Mouse (Mus musculus): Measurements from ENCODE around the gene Vangl1.
A peak's percentile ranks its signal among the peaks of the same experiment; 100 is the strongest.
"Not testable (repeated sequence)": the region's sequence is repeated elsewhere in the genome, so short reads cannot be mapped to it uniquely, and the experiment has no call there.

Gene Vangl1

DNA sequence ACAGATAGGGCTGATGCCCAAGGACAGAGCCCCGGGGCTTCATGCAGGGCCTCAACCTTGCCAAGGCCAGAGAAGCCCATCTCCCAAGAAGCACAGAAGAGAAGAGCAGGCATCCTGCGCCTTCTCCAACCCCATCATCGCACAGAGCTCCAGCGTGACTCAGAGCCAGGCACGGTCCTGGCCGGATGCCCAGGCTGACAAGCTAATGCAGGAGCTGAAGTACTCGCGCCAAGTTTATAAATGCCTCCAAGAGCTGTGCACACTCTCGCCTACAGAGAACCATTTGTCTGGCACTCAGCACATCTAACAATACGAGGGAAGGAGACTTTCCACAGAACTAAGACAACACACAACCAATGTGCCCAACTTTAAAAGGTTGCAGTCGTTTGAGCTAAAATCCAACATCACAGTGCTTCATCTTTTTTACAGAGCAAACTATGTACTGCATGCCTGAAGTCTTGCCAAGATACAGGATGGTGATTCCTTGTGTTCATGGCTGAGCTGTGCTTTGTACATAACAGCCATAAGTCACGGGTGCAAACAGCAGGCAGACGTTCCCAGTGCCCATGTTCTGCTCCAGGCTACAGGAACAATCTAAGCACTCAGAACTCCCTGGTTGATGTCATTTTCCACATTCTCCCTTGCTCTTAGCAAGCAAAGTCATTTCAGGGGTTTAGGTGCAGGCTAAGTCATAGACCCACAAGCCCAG lies 35.1 kb downstream of the Vangl1 start:
- peak; percentile 96 for DNase-seq (ENCODE audit: low spot score)

DNA sequence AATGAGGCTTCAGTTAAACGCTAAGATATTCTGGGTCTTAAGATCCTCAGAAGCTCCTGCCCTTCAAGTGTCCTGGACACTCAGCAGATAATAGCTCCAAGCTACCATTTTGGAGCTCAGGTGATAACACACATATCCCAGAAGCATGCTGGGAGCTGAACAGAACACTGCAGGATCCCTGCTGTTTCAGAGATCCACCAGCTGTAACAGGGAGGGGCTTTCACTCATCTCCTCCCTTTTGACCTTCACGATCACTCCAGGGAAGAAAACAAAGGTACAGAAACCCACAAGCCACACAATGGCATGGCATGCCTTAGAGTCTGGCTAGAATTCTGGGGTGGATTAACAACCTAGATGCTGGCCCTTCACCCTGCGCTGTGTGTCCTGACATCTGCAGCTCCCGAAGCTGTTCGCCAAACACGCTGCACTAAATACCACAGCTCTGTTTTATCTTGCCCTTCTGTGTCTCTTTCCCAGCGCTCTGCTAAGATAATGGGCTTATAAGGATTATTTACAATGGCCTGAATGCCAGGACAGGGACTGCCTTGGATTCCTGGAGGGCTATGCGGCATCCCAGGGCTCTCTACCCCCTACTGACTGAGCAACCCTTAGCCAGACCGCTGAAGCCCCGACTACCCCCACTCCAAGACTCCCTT lies 36.8 kb downstream of the Vangl1 start:
- DNase-seq (ENCODE audit: low spot score) = no peak

GRCm38 (mm10) chr3:102166794-102167193 lies 37.7 kb downstream of the Vangl1 start:
- DNase-seq (ENCODE audit: low spot score) = no peak

DNA sequence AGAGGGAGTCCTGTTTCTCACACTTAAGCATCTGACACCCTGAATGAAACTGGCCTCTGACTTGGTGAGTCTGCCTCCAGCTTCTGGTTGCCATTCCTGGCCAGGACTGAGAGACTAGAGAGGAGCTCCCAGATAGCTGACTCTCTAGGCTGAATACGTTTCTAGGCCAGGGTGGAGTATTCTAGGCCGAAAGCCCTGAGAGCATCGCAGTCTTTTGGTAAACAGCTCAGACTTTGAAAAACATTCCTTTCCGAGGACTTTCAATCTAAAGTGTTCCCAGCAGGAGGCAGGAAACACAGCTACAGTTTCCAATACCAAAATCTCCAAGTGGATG lies 38.2 kb downstream of the Vangl1 start:
- no peak for DNase-seq (ENCODE audit: low spot score)

- DNase-seq (ENCODE audit: low spot score) = no peak
Observed at GRCm38 (mm10) chr3:102165536-102166286, 38.8 kb downstream of the Vangl1 start.

GRCm38 (mm10) chr3:102164911-102165310 lies 39.6 kb downstream of the Vangl1 start:
- DNase-seq (ENCODE audit: low spot score) = no peak

- not testable (repeated sequence) for DNase-seq (ENCODE audit: low spot score)
Observed at GRCm38 (mm10) chr3:102163861-102164260, 40.6 kb downstream of the Vangl1 start.

GRCm38 (mm10) chr3:102159423-102160325 lies 44.8 kb downstream of the Vangl1 start:
- DNase-seq (ENCODE audit: low spot score) = peak; percentile 44

- DNase-seq (ENCODE audit: low spot score) = peak; percentile 41
Observed at GRCm38 (mm10) chr3:102158759-102159422, 45.6 kb downstream of the Vangl1 start.

- DNase-seq (ENCODE audit: low spot score) = no peak
Observed at GRCm38 (mm10) chr3:102157652-102158051, 46.8 kb downstream of the Vangl1 start.

- DNase-seq (ENCODE audit: low spot score) = no peak
Observed at GRCm38 (mm10) chr3:102156737-102157136, 47.8 kb downstream of the Vangl1 start.

- DNase-seq (ENCODE audit: low spot score) = no peak
Observed at GRCm38 (mm10) chr3:102154107-102154506, 50.4 kb downstream of the Vangl1 start.

DNA sequence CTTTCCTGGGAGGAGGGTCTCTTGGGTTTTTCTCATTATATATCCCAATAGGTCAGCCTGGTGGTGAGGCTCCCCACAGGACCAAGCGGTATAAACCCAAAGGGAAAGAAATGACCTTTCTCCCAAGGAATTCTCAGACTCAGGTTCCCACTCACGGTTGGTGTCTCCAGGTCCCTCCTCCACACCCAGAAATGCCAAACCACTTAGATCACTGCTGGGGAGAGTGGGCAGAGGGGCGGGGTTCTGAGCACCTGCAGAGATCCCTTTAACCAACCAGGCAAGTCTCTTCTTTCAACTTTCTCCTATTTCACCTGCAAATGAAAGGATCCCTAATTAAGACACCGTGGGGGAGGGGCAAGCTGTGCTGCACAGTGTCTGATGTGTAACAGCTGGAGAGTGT lies 51.6 kb downstream of the Vangl1 start:
- DNase-seq (ENCODE audit: low spot score) = peak; percentile 63

- DNase-seq (ENCODE audit: low spot score) = no peak
Observed at GRCm38 (mm10) chr3:102152471-102152870, 52.0 kb downstream of the Vangl1 start.

- no peak for DNase-seq (ENCODE audit: low spot score)
Observed at GRCm38 (mm10) chr3:102151850-102152249, 52.6 kb downstream of the Vangl1 start.

DNA sequence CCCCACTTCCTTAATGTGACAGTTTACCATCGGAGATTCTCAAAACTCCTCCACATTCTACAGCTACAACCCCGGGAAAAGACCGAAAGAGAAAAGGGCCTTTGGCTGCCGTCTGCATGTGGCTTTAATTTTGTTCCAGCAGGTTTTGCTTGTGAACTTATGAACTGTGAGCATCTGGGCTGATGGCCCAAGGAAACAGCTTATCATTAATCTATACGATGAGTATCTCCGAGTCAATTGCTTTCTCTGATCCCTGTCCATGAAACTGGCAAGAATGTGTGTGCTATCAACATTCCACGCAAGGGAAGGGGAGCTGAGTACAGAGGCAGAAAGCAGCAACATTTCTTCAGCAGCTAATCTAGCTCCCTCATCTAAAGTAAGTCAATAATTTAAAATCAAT lies 54.6 kb downstream of the Vangl1 start:
- no peak for DNase-seq (ENCODE audit: low spot score)

DNA sequence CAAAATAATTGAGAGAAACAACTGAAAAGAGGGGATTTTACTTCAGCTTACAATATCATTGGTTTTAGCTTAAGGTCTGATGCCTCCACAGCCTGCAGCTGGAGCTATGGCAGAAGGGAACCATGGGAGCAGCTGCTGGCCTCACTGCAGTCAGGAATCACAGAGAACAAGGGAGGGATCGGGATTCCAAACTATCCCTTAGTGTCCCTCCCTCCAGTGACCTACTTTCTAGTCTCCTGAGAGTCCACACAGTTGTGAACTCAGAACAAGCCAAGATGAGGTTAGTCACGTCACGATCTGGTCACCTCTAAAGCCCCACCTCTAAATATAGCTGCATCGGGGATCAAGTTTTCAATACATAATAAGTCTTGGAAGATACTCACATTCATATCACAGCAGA lies 57.3 kb downstream of the Vangl1 start:
- no peak for DNase-seq (ENCODE audit: low spot score)

- no peak for DNase-seq (ENCODE audit: low spot score)
Observed at GRCm38 (mm10) chr3:102146428-102146827, 58.1 kb downstream of the Vangl1 start.

DNA sequence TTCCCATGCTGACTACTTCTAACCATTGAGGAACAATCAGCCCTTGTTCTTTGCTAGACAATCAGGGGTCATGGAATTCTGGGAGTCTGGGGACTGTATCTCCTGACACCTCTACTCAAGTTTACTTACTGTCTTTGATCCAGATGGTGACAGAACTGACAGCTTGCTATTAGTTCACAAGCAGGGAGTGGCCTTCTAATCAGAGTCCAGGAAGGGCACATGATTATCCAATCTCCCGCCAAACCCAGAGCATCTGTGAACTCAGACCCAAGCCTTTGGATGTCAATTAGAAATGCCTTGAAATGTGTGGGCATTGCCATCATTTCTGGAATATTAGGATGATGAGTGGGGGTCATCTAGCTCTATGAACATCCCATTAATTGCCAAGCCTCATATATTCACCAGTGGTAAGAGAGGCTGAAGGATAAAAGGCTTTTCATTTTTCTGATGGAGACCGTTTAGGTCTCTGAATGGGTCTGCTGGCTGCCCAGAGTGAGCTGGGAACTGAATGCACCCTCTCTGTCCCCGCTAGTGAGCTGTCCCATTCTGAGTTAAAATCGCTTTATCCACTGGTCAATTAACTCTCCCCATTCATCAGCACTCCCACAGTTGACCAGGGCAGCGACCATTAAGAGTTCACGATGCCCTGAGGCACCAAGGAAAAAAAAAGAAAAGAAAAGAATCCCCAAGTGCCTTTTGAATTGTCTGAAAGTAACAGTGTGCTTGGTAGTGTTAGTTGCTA lies 58.7 kb downstream of the Vangl1 start:
- DNase-seq (ENCODE audit: low spot score) = no peak

DNA sequence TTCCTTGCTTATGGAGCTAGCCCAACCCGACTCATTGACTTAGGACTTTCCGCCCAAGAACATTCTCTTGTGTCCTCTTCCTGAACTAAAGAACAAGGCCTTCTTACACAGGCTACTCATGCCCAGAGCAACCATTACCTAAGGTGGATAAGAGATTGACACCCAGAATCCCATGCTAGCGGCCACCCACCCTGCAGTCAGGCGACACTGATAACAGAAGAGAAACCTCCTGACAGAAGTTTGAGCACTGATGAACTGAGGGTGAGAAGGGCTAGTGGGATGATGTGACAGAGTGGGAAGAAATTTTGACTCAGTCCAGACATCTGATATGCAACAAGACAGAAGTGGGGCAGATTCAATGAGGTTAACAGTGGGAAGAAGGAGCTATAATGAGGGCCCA lies 60.1 kb downstream of the Vangl1 start:
- no peak for DNase-seq (ENCODE audit: low spot score)

- DNase-seq (ENCODE audit: low spot score) = no peak
Observed at GRCm38 (mm10) chr3:102143536-102143935, 61.0 kb downstream of the Vangl1 start.

Measured in urinary bladder, postnatal 14 days (tissue).